Mouse (Mus musculus) embryonic facial prominence, embryonic 11.5 days (tissue): ENCODE results near the gene Ppp1r27. TPM values are rescaled to one million over a fixed set of nuclear protein-coding genes. Genes with fewer than 3 reads are reported as not detected.

Source experiments
- ATAC-seq: fragments of 200-750 bp; cut with Nextera tagmentation; replicated peaks from 2 replicates; pipeline ENCODE4 v1.8.0; 2017; ENCODE audit warnings: low read depth; ENCODE audit not compliant: insufficient number of reproducible peaks, low FRiP score, low TSS enrichment
- DNase-seq: peaks from one replicate; pipeline ENCODE4 v3.0.0-alpha.2; 2015; ENCODE audit warnings: low spot score
- H3K27ac ChIP-seq: fragments of 300-500 bp; sonication (generic); replicated peaks from 2 replicates; pipeline ENCODE4 v1.5.1; 2014; ENCODE audit warnings: mild to moderate bottlenecking, low read depth, low read length, control low read depth
- H3K27me3 ChIP-seq: fragments of 300-500 bp; sonication (generic); 2 replicates; pipeline ENCODE4 v1.6.1; 2014; ENCODE audit warnings: mild to moderate bottlenecking, low read length, moderate library complexity, mixed read lengths; ENCODE audit not compliant: control insufficient read depth, insufficient read depth
- H3K36me3 ChIP-seq: fragments of 300-500 bp; sonication (generic); replicated peaks from 2 replicates; pipeline ENCODE4 v1.6.1; 2014; ENCODE audit warnings: low read depth, mild to moderate bottlenecking, low read length, moderate library complexity, mixed read lengths; ENCODE audit not compliant: control insufficient read depth, insufficient read depth
- H3K4me1 ChIP-seq: fragments of 300-500 bp; sonication (generic); 2 replicates; pipeline ENCODE4 v1.6.1; 2014; ENCODE audit warnings: low read length, mixed read lengths; ENCODE audit not compliant: control insufficient read depth, insufficient read depth
- H3K4me2 ChIP-seq: fragments of 300-500 bp; sonication (generic); 2 replicates; pipeline ENCODE4 v1.6.1; 2014; ENCODE audit warnings: low read depth, mild to moderate bottlenecking, control low read depth, low read length, moderate library complexity
- H3K4me3 ChIP-seq: fragments of 300-500 bp; sonication (generic); 2 replicates; pipeline ENCODE4 v1.5.1; 2014; ENCODE audit warnings: low read depth, low read length, control low read depth
- H3K9ac ChIP-seq: fragments of 300-500 bp; sonication (generic); replicated peaks from 2 replicates; pipeline ENCODE4 v1.6.1; 2014; ENCODE audit warnings: mild to moderate bottlenecking, control low read depth, low read length
- H3K9me3 ChIP-seq: fragments of 300-500 bp; sonication (generic); replicated peaks from 2 replicates; pipeline ENCODE4 v1.6.1; 2016; ENCODE audit warnings: mild to moderate bottlenecking, low read length, inconsistent platforms, mixed read lengths; ENCODE audit not compliant: control insufficient read depth
- WGBS: fragments of 180-500 bp; shearing (Covaris S2); extraction: QIAGEN DNeasy Blood & Tissue Kit; methylation state at CpG from one replicate; pipeline ENCODE4 v1.1.7; 2014; 5-methylcytosine and 5-hydroxymethylcytosine counted together
- polyA plus RNA-seq: library from polyadenylated mRNA; unstranded; fragments of >200 nt; fragmentation: Nextera tagmentation; extraction: Ambion mirVana; gene quantifications from 2 replicates; pipeline ENCODE4 v1.2.1, GENCODE M21; 2014

Gene Ppp1r27
- polyA plus RNA-seq, 1 experiment from 2014 or later, result not detected

- no peak for ATAC-seq
- Histone ChIP-seq H3K36me3 (no peaks in the 10 kb centered on the region), H3K9me3 (no peaks in the 10 kb centered on the region), H3K27ac (no peak overlapping the region), H3K4me3 (no peak overlapping the region), H3K27me3 (peaks cover 26% of the 10 kb centered on the region), H3K9ac (no peak overlapping the region), H3K4me1 (peaks cover 5% of the 10 kb centered on the region), H3K4me2 (no peak overlapping the region)
- DNase-seq, result no peak
- WGBS, result 88% methylated on average over 2 of the region's 2 CpGs
Observed at GRCm38 (mm10) chr11:120525959-120526358, 25.0 kb downstream of the Ppp1r27 start.

GRCm38 (mm10) chr11:120522581-120522980 lies 28.4 kb downstream of the Ppp1r27 start:
- Histone ChIP-seq H3K36me3 (no peaks in the 10 kb centered on the region), H3K27ac (no peak overlapping the region), H3K4me1 (no peaks in the 10 kb centered on the region), H3K9me3 (no peaks in the 10 kb centered on the region), H3K27me3 (no peaks in the 10 kb centered on the region), H3K4me2 (no peak overlapping the region), H3K4me3 (no peak overlapping the region), H3K9ac (no peak overlapping the region)
- WGBS, result 93% methylated on average over 8 of the region's 8 CpGs
- ATAC-seq (no peak), DNase-seq (no peak)

- H3K9ac ChIP-seq, result no peak overlapping the region
- H3K27me3 ChIP-seq, result no peaks in the 10 kb centered on the region
- no peaks in the 10 kb centered on the region for H3K4me1 ChIP-seq
- H3K4me3 ChIP-seq, result no peak overlapping the region
- 85% methylated on average over 5 of the region's 5 CpGs for WGBS
- no peaks in the 10 kb centered on the region for H3K9me3 ChIP-seq
- no peaks in the 10 kb centered on the region for H3K36me3 ChIP-seq
- ATAC-seq (no peak), DNase-seq (no peak)
- H3K27ac ChIP-seq, result no peak overlapping the region
- H3K4me2 ChIP-seq, result no peak overlapping the region
Observed at GRCm38 (mm10) chr11:120520967-120521540, 29.9 kb downstream of the Ppp1r27 start.

- Histone ChIP-seq H3K36me3 (no peaks in the 10 kb centered on the region), H3K4me3 (no peak overlapping the region), H3K4me2 (no peak overlapping the region), H3K9me3 (no peaks in the 10 kb centered on the region), H3K9ac (no peak overlapping the region), H3K27me3 (no peaks in the 10 kb centered on the region), H3K27ac (no peak overlapping the region), H3K4me1 (no peaks in the 10 kb centered on the region)
- DNase-seq, result no peak
- ATAC-seq, result no peak
- WGBS, result 72% methylated on average over 9 of the region's 9 CpGs
Observed at GRCm38 (mm10) chr11:120520498-120520897, 30.4 kb downstream of the Ppp1r27 start.

- Histone ChIP-seq H3K4me2 (no peak overlapping the region), H3K27ac (no peak overlapping the region), H3K9ac (no peak overlapping the region), H3K36me3 (no peaks in the 10 kb centered on the region), H3K9me3 (no peaks in the 10 kb centered on the region), H3K4me1 (no peaks in the 10 kb centered on the region), H3K4me3 (no peak overlapping the region), H3K27me3 (no peaks in the 10 kb centered on the region)
- ATAC-seq (no peak), DNase-seq (peak; percentile 42)
- 39% methylated on average over 9 of the region's 9 CpGs for WGBS
Observed at GRCm38 (mm10) chr11:120519738-120520137, 31.2 kb downstream of the Ppp1r27 start.

GRCm38 (mm10) chr11:120518558-120518957 lies 32.4 kb downstream of the Ppp1r27 start:
- Histone ChIP-seq H3K9me3 (no peaks in the 10 kb centered on the region), H3K4me1 (no peaks in the 10 kb centered on the region), H3K4me2 (no peak overlapping the region), H3K27me3 (no peaks in the 10 kb centered on the region), H3K36me3 (no peaks in the 10 kb centered on the region), H3K4me3 (no peak overlapping the region), H3K27ac (no peak overlapping the region), H3K9ac (no peak overlapping the region)
- DNase-seq, result no peak
- WGBS, result 78% methylated on average over 6 of the region's 6 CpGs
- ATAC-seq, result no peak

GRCm38 (mm10) chr11:120518027-120518426 lies 32.9 kb downstream of the Ppp1r27 start:
- H3K4me3 ChIP-seq, result no peak overlapping the region
- WGBS, result 62% methylated on average over 6 of the region's 6 CpGs

GRCm38 (mm10) chr11:120517147-120517546 lies 33.8 kb downstream of the Ppp1r27 start:
- Histone ChIP-seq H3K27me3 (no peaks in the 10 kb centered on the region), H3K4me2 (no peak overlapping the region), H3K36me3 (no peaks in the 10 kb centered on the region), H3K4me1 (no peaks in the 10 kb centered on the region), H3K9ac (no peak overlapping the region), H3K9me3 (no peaks in the 10 kb centered on the region), H3K4me3 (no peak overlapping the region), H3K27ac (no peak overlapping the region)
- ATAC-seq (no peak), DNase-seq (no peak)
- 80% methylated on average over 4 of the region's 4 CpGs for WGBS

More at GRCm38 (mm10) chr11:120518027-120518426, 32.9 kb downstream of the Ppp1r27 start:
- Histone ChIP-seq H3K27me3 (no peaks in the 10 kb centered on the region), H3K9me3 (no peaks in the 10 kb centered on the region), H3K27ac (no peak overlapping the region), H3K9ac (no peak overlapping the region), H3K36me3 (no peaks in the 10 kb centered on the region), H3K4me1 (no peaks in the 10 kb centered on the region), H3K4me2 (no peak overlapping the region)
- ATAC-seq (no peak), DNase-seq (no peak)
